Mouse (Mus musculus) large intestine, adult 2 months (tissue): ENCODE measurements around the gene Loxl3. TPM values are rescaled to one million over a fixed set of nuclear protein-coding genes. Genes with fewer than 3 reads are reported as not detected.

Experiments used
- DNase-seq: peaks from one replicate; pipeline ENCODE4 v3.0.0-alpha.2; 2012; ENCODE audit warnings: low read depth, low spot score
- WGBS: fragments of 180-500 bp; shearing (Covaris S2); methylation state at CpG from one replicate; pipeline ENCODE4 v1.1.7; 2018; 5-methylcytosine and 5-hydroxymethylcytosine counted together
- polyA plus RNA-seq: library from polyadenylated mRNA; depleted of rRNA; stranded (reverse); fragments of >200 nt; gene quantifications from 2 replicates; pipeline ENCODE4 v1.2.3, GENCODE M21; 2012

Gene Loxl3
- polyA plus RNA-seq, 1 experiment, result 3.1 TPM

- no peak for DNase-seq
- WGBS, result 21% methylated on average over 2 of the region's 2 CpGs
These were observed 41.0 kb downstream of the Loxl3 start for GRCm38 (mm10) chr6:83074979-83075378.

GRCm38 (mm10) chr6:83077630-83078323 lies 43.8 kb downstream of the Loxl3 start, which contains the start of gene Pcgf1:
Gene Pcgf1 (plus strand): TSS chr6:83077869.
- WGBS, result under 1% methylated on average over 54 of the region's 54 CpGs
- DNase-seq, result no peak

GRCm38 (mm10) chr6:83078324-83078858 lies 44.4 kb downstream of the Loxl3 start:
- peak; percentile 90 for DNase-seq
- WGBS, result under 1% methylated on average over 46 of the region's 46 CpGs

GRCm38 (mm10) chr6:83080210-83080609 lies 46.2 kb downstream of the Loxl3 start:
- WGBS, result 96% methylated on average over 5 of the region's 5 CpGs
- no peak for DNase-seq

GRCm38 (mm10) chr6:83083497-83083896 lies 49.5 kb downstream of the Loxl3 start:
- no peak for DNase-seq
- 47% methylated on average over 5 of the region's 5 CpGs for WGBS

- 12% methylated on average over 6 of the region's 6 CpGs for WGBS
- no peak for DNase-seq
These were observed 50.5 kb downstream of the Loxl3 start for GRCm38 (mm10) chr6:83084477-83084876.

- 6% methylated on average over 41 of the region's 42 CpGs for WGBS
- no peak for DNase-seq
These were observed 52.4 kb downstream of the Loxl3 start, which contains the start of gene Lbx2 for GRCm38 (mm10) chr6:83086121-83087035. Gene Lbx2 (plus strand): TSS chr6:83086367.

GRCm38 (mm10) chr6:83087205-83087925 lies 53.4 kb downstream of the Loxl3 start:
- no peak for DNase-seq

GRCm38 (mm10) chr6:83087926-83088260 lies 53.9 kb downstream of the Loxl3 start:
- no peak for DNase-seq
- WGBS, result 18% methylated on average over 9 of the region's 9 CpGs

More at GRCm38 (mm10) chr6:83087205-83087925, 53.4 kb downstream of the Loxl3 start:
- 6% methylated on average over 47 of the region's 47 CpGs for WGBS

GRCm38 (mm10) chr6:83092416-83093127 lies 58.6 kb downstream of the Loxl3 start:
- DNase-seq, result no peak
- 19% methylated on average over 6 of the region's 6 CpGs for WGBS

GRCm38 (mm10) chr6:83095968-83096367 lies 62.0 kb downstream of the Loxl3 start:
- no peak for DNase-seq
- WGBS, result 53% methylated on average over 6 of the region's 6 CpGs

- WGBS, result 34% methylated on average over 2 of the region's 2 CpGs
- no peak for DNase-seq
These were observed 64.4 kb downstream of the Loxl3 start for GRCm38 (mm10) chr6:83098411-83098810.

- under 1% methylated on average over 25 of the region's 25 CpGs for WGBS
- peak; percentile 83 for DNase-seq
These were observed 67.3 kb downstream of the Loxl3 start, which contains the start of the genes Ccdc142 and Gm42688 for GRCm38 (mm10) chr6:83101316-83101687. Gene Ccdc142 (plus strand): TSS chr6:83101601. Gene Gm42688 (plus strand): TSS chr6:83101617.

- DNase-seq, result no peak
- WGBS, result under 1% methylated on average over 74 of the region's 74 CpGs
These were observed 67.9 kb downstream of the Loxl3 start for GRCm38 (mm10) chr6:83101688-83102556.
